Mouse (Mus musculus) cerebellum, adult 2 months (tissue): ENCODE measurements around the gene Ube2v1.

Experiments used
- CTCF ChIP-seq: fragments of 200-500 bp; IDR thresholded peaks from 2 replicates; pipeline ENCODE4 v1.5.1; 2011; ENCODE audit warnings: low read depth, mild to moderate bottlenecking, control low read depth, low read length, moderate library complexity, borderline replicate concordance; ENCODE audit not compliant: insufficient read depth
- POLR2A ChIP-seq: fragments of 200-500 bp; IDR thresholded peaks from 2 replicates; pipeline ENCODE4 v1.6.1; 2011; ENCODE audit warnings: low read length, control low read depth, borderline replicate concordance; ENCODE audit not compliant: insufficient read depth

DNA sequence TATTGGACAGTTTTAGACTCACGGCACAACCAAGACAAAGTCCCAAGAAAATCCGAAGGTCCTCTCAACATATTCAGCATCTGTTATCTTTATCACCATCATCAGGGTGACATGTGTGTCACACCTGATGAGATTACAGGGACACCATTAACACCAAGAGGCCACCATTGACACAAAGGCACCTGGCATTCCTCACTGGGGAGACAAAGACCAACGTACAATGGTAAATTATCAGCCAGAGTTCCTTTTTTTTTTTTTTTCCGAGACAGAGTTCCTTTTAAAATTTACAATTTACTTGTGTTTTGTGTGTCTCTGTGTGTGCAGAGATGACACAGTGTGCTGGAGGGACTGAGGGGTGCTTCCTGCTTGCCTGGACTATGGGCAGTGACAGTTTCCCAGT lies 37.5 kb upstream of the Ube2v1 start:
- TF ChIP-seq CTCF = no peak
- no peak for TF ChIP-seq POLR2A
